Mouse (Mus musculus): ENCODE data around the gene Lhb. TPM values are rescaled to one million over a fixed set of nuclear protein-coding genes. Genes with fewer than 3 reads are reported as not detected.
A peak's percentile ranks its signal among the peaks of the same experiment; 100 is the strongest.
"Not testable (repeated sequence)": the region's sequence is repeated elsewhere in the genome, so short reads cannot be mapped to it uniquely, and the experiment has no call there.

The Lhb gene
- total RNA-seq (2021) = under 1 TPM in 1 of 2 experiments, not detected in 1; 0.75 TPM
- long read RNA-seq, partial matches to known transcripts = 0 of 1 reads
- long read RNA-seq, other reads (novel, unspliced or antisense) = 1 of 1 reads

DNA sequence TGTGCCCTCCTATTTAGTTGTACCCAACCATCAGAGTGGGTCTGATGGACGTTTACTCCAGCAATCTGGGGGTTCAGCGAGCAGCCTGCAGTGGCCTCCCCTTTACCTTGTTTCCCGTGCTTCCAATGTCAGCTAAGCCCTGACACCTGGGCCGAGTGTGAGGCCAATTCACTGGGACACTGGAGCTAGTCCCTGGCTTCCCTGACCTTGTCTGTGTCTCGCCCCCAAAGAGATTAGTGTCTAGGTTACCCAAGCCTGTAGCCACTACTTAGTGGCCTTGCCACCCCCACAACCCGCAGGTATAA lies at the start of gene Lhb:
Gene Lhb, plus strand, starts transcription at position 206 of the 305 bp plus-strand sequence.
- no peak for DNase-seq (ENCODE audit: low spot score in 2 of 2)

DNA sequence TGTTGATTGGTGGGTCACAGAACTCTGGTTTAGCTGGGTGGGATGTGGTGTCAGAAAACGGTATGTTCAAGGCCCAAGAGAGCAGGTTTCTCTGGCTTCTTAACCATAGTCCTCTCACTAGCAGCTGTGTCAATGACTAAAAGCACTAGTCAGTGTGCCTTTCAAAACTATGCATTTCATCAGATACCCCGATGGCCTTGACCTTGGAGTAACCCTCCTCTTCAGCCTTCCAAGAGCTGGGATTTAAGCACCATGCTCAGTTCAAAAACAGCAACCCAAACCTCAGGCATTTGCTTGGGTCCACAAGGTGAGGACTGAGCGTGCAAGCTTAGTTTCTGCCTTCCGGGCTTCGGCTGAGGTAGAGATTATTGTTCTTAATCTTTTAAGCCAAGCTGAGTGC lies 48.2 kb upstream of the Lhb start:
- DNase-seq (ENCODE audit: low spot score in 2 of 2) = no peak

DNA sequence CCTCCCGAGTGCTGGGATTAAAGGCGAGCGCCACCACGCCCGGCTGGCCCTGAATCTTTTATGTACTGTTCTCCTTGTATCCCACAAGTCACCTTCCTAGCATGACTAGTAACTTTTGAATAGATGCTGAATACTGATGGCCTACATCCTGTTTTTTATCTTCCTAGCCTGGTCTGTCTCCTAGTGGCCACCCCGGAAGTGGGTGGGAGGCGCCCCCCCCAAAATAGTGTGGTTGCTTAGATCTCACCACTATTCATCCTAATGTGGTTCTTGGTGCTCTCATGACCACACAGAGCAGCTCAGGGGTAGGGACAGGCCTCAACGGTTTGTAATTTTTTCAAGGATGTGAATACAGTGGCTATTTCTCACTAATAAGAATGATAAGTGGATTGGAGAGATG lies 46.0 kb upstream of the Lhb start:
- no peak for DNase-seq (ENCODE audit: low spot score in 2 of 2)

DNA sequence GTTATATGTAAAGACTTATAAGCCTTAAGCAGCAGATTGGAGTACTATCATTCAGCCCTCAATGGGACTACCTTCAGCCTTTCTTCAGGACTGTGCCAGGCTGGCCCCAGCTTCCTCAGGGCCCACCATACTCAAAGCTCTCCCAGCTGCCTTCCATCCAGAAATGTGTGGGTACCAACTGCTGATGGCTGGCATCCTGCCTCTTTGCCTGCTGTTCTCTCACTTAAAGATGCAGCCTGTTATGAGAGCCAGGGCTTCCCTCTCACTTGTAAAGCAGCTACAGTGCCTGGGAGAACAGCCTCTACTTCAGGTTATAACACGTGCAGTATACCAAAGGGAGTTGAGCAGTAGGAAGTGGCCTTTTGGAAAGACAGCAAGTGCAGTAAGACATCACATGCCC lies 44.6 kb upstream of the Lhb start:
- no peak for DNase-seq (ENCODE audit: low spot score in 2 of 2)

DNA sequence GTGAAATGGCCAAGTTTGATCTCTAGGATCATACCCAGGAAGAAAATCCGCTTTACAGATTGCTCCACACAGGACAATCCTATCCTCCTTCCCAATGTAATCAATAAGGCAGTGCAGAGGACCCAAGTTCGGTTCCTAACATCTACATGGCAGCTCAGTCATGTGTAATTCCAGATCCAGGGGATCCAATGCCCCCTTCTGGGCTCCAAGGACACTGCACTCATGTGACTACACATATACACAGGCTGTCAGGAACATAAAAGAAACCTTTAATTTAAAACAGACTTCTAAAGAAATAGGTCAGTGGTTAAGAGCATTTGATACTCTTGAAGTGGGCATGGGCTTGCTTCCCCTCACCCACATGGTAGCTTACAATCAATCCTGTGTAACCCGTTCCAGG lies 34.5 kb upstream of the Lhb start:
- DNase-seq (ENCODE audit: low spot score in 2 of 2) = no peak

DNA sequence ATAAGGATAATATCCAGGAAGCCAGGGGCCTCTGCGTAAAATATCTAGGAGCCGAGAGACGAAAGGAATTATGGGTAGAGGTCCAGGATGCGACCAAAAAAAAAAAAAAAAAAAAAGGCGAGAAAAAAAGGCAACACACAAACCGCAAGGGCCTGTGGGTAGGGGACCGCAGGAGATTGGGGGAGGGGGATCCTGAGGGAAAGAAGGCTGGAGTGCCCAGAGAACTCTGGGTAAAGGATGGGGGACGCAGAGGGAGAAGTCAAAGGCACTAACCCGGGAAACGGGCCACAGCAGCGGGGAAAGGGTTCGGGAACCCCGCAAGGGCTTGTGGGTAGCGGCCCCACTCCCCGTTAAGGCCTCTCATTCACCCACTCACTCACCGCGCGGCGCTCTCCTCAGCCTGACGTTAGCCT lies 25.5 kb upstream of the Lhb start:
- no peak for DNase-seq (ENCODE audit: low spot score in 2 of 2)

DNA sequence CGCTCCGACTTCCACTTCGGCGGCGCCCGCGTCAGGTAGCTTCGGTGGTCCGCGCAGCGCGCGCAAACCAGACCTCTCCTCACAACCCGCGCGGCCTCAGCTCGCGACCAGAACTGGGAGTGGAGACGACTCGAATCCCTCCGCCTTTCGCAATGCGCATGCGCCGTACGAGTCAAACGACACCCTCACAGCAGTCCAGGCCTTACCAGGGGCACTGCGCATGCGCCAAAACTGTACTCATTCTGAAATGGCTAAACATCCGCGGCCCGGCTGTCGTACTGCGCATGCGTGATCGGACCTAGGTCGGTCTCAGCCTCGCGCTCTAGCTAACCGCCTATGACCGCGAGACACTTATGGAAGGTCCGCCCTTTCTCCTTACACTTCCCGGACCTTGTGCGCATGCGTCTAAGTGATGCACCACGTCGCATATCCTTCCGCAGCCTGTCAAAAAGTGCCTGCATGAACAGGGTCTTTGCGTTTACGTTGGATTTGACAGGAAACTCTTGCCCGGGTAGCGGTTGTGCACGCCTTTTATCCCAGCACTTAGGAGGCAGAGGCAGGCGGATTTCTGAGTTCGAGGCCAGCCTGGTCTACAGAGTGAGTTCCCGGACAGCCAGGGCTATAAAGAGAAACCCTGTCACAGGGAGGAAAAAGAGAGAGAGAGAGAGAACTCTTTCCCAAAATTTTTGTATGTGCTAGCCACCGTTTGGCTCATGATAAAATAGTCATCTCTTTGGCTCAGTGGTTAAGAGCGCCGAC lies 24.9 kb upstream of the Lhb start, which contains the start of gene Snrnp70:
Gene Snrnp70, minus strand, starts transcription at position 165 of the 759 bp plus-strand sequence.
- peak; percentile 100 for DNase-seq (ENCODE audit: low spot score in 2 of 2)

DNA sequence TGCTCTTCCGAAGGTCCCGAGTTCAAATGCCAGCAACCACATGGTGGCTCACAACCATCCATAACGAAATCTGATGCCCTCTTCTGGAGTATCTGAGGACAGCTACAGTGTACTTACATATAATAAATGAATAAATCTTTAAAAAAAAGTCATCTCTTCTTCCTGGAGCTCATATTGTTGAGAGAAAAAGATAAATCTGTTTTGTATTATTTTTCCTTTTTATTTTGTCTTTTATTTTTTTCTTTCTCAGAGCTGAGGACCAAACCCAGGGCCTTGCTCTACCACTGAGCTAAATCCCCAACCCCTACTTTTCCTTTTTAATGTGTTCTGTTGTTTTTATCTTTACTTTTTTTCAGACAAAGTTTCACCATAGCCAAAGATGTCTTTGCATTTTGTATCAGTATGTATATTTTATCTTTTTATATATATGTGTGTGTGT lies 24.3 kb upstream of the Lhb start:
- not testable (repeated sequence) for DNase-seq (ENCODE audit: low spot score in 2 of 2)

DNA sequence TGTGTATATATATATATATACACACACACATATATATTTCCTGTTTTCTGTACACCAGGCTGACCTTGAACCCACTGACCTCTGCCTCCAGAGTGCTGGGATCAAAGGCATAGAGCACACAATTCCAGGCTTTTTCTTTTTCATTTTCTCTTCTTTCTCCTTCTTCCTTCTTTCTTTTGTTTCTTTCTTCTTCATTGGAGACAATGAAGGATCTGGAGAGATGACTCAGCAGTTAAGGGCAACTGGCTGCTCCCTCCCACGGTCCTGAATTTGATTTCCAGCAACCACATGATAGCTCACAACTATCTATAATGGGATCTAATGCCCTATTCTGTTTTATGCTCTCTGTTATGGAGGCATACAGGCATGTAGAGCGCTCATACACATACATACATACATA lies 23.8 kb upstream of the Lhb start:
- no peak for DNase-seq (ENCODE audit: low spot score in 2 of 2)

DNA sequence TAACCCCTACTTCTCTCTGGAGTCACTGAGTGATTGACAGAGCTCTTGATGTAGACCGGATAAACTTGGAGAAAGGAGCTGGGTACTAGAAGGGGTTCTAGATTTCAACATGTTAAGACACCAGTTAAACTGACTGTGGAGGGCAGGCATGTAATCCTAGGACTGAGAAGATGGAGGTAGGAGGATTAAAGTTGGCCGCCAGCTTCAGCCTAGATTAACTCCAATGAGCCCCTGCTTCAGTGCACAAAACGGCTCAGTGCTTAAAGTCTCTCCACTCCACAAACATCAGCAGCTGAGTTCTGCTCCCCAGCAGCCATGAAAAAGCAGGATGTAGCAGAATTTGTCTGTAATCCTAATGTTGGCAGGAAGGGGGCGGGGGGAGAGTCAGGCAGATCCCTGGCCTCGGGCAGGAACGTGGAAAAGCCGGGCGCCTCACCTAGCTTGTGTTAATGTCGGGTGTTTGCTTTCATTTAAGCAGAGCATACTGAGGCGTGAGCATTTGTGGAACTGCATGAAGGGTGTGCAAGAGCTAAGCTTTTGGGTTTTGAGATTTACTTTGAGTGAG lies 19.0 kb upstream of the Lhb start:
- DNase-seq (ENCODE audit: low spot score in 2 of 2) = no peak

DNA sequence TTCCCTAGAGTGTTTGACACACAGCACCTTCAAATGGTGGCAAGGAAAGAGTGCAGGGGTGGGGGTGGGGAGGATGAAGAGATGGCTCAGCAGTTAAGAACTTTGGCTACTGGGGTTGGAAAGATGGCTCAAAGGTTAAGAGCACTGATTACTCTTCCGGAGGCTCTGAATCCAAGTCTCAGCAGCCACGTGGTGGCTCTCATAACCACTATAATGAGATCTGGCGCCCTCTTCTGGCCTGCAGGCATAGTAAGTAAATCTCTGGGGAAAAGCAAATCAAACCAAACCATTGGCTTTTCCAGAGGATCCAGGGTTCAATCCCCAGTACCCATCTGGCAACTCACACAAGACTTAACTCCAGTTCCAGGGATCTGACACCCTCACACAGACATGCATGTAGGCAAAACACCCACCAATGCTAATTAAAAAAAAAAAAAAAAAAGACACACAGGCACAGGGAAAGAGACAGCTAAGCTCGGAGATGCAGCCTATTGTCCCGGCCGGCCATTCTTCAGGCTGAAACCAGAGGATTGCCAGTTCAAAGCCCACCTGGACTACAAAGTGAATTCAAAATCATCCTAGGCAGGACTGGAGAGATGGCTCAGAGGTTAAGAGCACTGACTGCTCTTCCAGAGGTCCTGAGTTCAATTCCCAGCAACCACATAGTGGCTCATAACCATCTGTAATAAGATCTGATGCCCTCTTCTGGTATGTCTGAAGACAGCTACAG lies 16.9 kb upstream of the Lhb start:
- DNase-seq (ENCODE audit: low spot score in 2 of 2) = peak; percentile 52 to 58

DNA sequence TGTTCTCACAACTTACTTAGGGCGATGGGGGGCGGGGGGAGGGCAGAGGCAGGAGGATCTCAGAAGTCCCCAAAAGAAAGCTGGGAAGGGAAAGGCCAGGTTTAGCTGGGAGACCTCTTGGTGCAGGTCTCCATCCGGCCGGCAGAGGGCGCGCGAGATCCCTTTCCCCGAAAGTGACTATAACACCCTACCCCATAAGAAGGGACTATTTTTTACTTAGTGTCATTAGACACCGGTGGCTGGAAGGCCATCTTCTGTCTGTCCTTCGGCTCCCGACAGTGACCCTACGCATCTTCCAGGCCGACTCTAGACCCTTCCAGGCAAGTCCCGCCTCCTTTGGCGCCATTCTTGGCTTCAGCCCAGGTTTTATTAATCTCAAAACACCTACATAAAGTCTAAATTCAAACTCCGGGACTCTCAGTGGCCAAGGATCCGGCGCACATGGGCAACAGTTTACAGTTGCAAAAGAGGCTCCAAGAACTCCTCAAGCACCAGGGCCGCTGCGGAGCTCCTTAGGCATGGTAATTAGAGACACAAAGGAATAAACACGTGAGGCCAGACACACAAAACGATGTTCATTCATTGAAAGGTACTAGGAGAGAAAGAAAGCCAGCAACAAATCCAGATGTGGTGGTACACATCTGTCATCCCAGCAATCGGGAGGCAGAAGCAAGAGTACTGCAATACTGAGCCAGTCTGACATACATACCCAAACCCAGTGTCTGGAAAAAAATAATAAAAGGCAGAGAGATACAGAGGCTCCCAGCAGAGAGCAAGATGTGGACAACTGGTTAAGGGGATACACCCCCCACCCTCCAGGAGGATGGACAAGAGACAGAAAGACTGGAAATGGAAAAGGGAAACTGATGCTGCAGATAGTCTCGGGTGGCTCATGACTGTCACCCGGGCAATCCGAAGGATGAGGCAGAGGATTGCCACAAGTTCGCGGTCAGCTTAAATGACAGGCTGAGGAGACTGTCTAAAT lies 15.2 kb upstream of the Lhb start, which contains the start of gene Kcna7:
Gene Kcna7, plus strand, starts transcription at position 563 of the 985 bp plus-strand sequence.
- peak; percentile 75 to 79 for DNase-seq (ENCODE audit: low spot score in 2 of 2)

DNA sequence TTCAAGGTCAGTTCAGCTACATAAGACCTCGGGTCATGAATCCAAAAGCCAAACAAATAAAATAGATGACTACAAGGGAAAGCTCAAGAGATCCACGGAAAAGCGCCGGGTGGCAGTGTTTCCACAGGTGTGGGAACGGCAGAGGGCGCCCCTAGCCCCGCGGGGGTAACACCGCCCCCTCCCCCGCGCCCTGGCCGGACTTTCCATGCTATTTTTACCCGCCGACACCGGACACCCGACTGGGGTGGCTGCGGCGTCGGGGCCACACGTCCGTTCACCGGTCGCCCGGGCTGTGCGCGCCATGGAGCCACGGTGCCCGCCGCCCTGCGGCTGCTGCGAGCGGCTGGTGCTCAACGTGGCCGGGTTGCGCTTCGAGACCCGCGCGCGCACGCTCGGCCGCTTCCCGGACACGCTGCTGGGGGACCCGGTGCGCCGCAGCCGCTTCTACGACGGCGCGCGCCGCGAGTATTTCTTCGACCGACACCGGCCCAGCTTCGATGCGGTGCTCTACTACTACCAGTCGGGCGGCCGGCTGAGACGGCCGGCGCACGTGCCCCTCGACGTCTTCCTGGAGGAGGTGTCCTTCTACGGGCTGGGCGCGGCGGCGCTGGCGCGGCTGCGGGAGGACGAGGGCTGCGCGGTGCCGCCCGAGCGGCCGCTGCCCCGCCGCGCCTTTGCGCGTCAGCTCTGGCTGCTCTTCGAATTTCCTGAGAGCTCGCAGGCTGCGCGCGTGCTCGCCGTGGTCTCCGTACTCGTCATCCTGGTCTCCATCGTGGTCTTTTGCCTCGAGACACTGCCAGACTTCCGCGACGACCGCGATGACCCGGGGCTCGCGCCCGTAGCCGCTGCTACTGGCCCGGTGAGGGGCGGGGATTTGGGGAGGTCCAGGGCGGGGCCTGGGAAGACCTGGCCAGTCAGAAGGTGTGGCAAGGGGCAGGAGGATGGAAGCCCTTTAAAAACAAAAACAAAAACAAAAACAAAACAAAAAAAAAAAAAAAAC lies 14.2 kb upstream of the Lhb start:
- no peak for DNase-seq (ENCODE audit: low spot score in 2 of 2)

DNA sequence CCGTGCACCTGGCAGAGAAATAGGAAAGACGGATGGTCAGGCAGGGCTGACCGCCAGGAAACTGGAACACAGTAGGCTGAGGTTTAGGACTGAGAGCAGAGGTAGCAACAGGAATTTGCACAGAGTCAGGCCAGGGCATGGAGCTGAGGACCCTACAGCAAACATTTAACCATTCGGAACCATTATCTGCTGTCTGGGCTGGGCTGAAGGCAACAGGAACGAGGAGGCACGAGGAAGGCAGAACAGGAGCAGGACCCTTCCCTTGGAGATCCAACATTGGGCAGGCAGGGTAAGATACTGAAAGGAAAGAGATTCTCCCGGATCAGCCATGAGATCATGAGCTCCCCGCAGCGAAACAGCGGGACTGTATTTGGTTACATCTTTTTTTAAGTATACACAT lies 12.8 kb upstream of the Lhb start:
- no peak for DNase-seq (ENCODE audit: low spot score in 2 of 2)

DNA sequence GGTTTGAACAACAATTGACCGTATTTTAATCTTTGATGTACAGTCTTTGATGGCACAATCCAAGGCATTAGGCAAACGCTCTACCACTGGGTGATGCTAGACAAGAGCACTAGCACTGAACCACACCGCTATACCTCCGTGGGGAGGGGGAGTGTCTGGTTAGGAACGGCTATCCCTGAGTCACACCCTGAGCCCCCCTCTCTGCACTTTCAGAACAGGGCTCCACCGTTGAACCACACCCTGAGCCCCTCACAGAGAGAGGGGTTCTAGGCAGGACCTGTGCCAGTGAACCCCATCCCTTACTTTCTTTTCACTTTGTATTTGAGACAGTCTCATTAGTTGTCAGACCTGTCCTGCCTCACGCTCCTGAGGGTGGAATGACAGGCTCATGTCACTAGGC lies 12.3 kb upstream of the Lhb start:
- DNase-seq (ENCODE audit: low spot score in 2 of 2) = no peak

DNA sequence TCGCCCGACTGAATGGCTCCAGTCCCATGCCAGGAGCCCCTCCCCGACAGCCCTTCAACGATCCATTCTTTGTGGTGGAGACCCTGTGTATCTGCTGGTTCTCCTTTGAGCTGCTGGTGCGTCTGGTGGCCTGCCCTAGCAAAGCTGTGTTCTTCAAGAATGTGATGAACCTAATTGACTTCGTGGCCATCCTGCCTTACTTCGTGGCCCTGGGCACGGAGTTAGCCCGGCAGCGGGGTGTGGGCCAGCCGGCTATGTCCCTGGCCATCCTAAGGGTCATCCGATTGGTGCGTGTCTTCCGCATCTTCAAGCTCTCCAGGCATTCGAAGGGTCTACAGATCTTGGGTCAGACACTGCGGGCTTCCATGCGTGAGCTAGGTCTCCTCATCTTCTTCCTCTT lies 11.7 kb upstream of the Lhb start:
- no peak for DNase-seq (ENCODE audit: low spot score in 2 of 2)

DNA sequence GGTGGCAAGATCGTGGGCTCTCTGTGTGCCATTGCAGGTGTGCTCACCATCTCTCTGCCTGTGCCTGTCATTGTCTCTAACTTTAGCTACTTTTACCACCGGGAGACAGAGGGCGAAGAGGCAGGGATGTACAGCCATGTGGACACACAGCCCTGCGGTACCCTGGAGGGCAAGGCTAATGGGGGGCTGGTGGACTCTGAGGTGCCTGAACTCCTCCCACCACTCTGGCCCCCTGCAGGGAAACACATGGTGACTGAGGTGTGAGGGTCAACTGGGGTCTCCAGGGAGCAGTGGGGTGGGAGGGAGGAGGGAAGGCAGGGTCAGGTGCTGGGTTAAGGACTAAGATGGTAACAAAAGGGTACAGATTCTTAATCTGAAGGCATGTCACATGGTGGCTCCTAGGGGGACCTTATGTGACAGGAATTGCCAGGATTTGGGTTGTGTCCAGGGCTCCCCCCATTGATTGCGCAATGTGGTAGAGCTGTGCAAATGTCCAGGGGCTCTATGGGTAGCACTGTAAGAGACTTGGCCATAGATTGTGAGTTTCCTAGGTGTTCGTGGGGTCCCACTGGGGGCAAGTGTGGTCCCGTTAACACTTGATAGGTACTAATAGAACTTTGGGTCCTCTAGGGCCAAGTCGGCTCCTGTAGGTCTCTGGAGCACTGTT lies 11.0 kb upstream of the Lhb start:
- no peak for DNase-seq (ENCODE audit: low spot score in 2 of 2)

DNA sequence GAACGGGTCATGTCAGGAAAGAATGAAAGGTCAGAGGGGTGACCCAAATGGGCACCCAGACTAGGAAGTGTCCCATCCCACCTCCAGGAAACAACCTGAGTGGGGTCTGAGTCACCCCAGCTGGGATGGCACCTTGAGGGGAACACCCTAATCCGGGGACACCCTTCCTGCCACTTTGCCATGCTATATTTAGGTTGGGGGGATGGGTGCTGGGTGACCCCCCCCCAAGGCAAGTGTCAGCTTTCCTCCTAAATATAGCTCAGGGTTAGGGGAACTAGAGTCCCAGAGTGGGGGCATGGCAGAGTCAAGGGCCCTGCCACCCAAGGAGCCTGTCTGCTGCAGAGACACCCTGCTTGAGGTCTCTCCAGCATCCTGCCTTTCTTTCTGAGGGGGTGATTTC lies 8.2 kb upstream of the Lhb start:
- DNase-seq (ENCODE audit: low spot score in 2 of 2) = no peak

Data from layer of hippocampus, postnatal 10 days (tissue).